Mouse (Mus musculus) olfactory bulb, adult 2 months (tissue): ENCODE measurements around the gene Nagpa.

ENCODE experiments used
- CTCF ChIP-seq: fragments of 200-500 bp; IDR thresholded peaks from 2 replicates; pipeline ENCODE4 v1.5.1; 2012; ENCODE audit warnings: low read depth, mild to moderate bottlenecking, low read length, moderate library complexity; ENCODE audit not compliant: insufficient read depth
- POLR2A ChIP-seq: fragments of 200-500 bp; IDR thresholded peaks from 2 replicates; pipeline ENCODE4 v1.6.1; 2012; ENCODE audit warnings: mild to moderate bottlenecking, low read depth, low read length, moderate library complexity; ENCODE audit not compliant: insufficient read depth

- TF ChIP-seq CTCF (no peak), POLR2A (no peak)
These were observed 47.3 kb downstream of the Nagpa start for GRCm38 (mm10) chr16:5156495-5156894.
